ENCODE assay signal across 9 mouse cellular contexts in genomic region chr3:94398943-94399481, GRCm38 (mm10). TPM values are rescaled to one million over a fixed set of nuclear protein-coding genes. Genes with fewer than 3 reads are reported as not detected.
DNase-seq lines count a peak whose midpoint lies in the region; ATAC-seq lines count a peak whose summit lies in the region.
"Had no signal": no experiment of that assay in that cellular context is flagged by ENCODE, and none has a peak within 500 bp of the region (broad histone marks: within the 10 kb centered on the region; RNA-seq: fewer than 3 reads in every experiment).

No protein-coding gene starts in this region.

- peaks cover 86% of the 10 kb centered on the region for H3K27me3 ChIP-seq in heart, embryonic 13.5 days (replicated peaks)
- peaks cover 79% of the 10 kb centered on the region for H3K27me3 ChIP-seq in embryonic facial prominence, embryonic 10.5 days (replicated peaks; ENCODE audit: low read depth, poor library complexity, severe bottlenecking)
- H3K27me3 ChIP-seq in hindbrain, embryonic 14.5 days (ENCODE audit: control insufficient read depth, insufficient read depth, low read length) = peaks cover 10% of the 10 kb centered on the region; the same call in 1 of the 2 replicates
- no peaks in the 10 kb centered on the region; the same call in 1 of the 2 replicates for H3K27me3 ChIP-seq in midbrain, embryonic 11.5 days (ENCODE audit: control insufficient read depth, insufficient read depth, low read length)

- no peak overlapping the region for H3K27ac ChIP-seq in heart, embryonic 13.5 days (replicated peaks)
- no peak overlapping the region; the same call in 1 of the 2 replicates for H3K27ac ChIP-seq in embryonic facial prominence, embryonic 10.5 days (replicated peaks)
- H3K27ac ChIP-seq in hindbrain, embryonic 14.5 days = no peak overlapping the region
- no peak overlapping the region for H3K27ac ChIP-seq in midbrain, embryonic 11.5 days (ENCODE audit: low read depth, low read length)

- no peaks in the 10 kb centered on the region for H3K36me3 ChIP-seq in heart, embryonic 13.5 days
- H3K36me3 ChIP-seq in embryonic facial prominence, embryonic 10.5 days (replicated peaks) = no peaks in the 10 kb centered on the region
- no peaks in the 10 kb centered on the region for H3K36me3 ChIP-seq in hindbrain, embryonic 14.5 days (replicated peaks; ENCODE audit: control insufficient read depth, insufficient read depth)
- H3K36me3 ChIP-seq in midbrain, embryonic 11.5 days (ENCODE audit: control insufficient read depth, insufficient read depth, low read length) = no peaks in the 10 kb centered on the region
- H3K36me3 ChIP-seq: G1E had no signal

- WGBS in heart, embryonic 13.5 days = 3% methylated on average over 20 of the region's 20 CpGs
- 2% methylated on average over 20 of the region's 20 CpGs for WGBS in embryonic facial prominence, embryonic 10.5 days
- 1% methylated on average over 20 of the region's 20 CpGs for WGBS in hindbrain, embryonic 14.5 days
- 2% methylated on average over 19 of the region's 20 CpGs for WGBS in midbrain, embryonic 11.5 days

- peak overlapping the region; percentile 69 for H3K9ac ChIP-seq in heart, embryonic 13.5 days
- H3K9ac ChIP-seq in hindbrain, embryonic 14.5 days = peak overlapping the region; percentile 56
- H3K9ac ChIP-seq in midbrain, embryonic 11.5 days (ENCODE audit: low read length) = peak overlapping the region; percentile 55

- no peak for ATAC-seq in heart, embryonic 13.5 days (ENCODE audit: extremely low read depth, insufficient number of reproducible peaks, low FRiP score, low TSS enrichment)
- ATAC-seq in hindbrain, embryonic 14.5 days (ENCODE audit: low FRiP score) = peak; percentile 67
- peak; percentile 65 for ATAC-seq in midbrain, embryonic 11.5 days (ENCODE audit: low FRiP score)

- H3K4me1 ChIP-seq in heart, embryonic 13.5 days = peaks cover 10% of the 10 kb centered on the region
- H3K4me1 ChIP-seq in embryonic facial prominence, embryonic 10.5 days = peaks cover 38% of the 10 kb centered on the region
- peaks cover 5% of the 10 kb centered on the region for H3K4me1 ChIP-seq in hindbrain, embryonic 14.5 days (replicated peaks; ENCODE audit: control insufficient read depth, insufficient read depth, low read length)
- H3K4me1 ChIP-seq in midbrain, embryonic 11.5 days (ENCODE audit: control insufficient read depth, insufficient read depth, low read length) = peaks cover 8% of the 10 kb centered on the region

- H3K4me2 ChIP-seq in heart, embryonic 13.5 days = peak overlapping the region; percentile 74
- peak overlapping the region; percentile 63 for H3K4me2 ChIP-seq in hindbrain, embryonic 14.5 days (replicated peaks)
- peak overlapping the region; percentile 56 for H3K4me2 ChIP-seq in midbrain, embryonic 11.5 days

- intact Hi-C loops in heart, postnatal 25 days (cut with DNase I) = no loop called here

- H3K4me3 ChIP-seq in heart, embryonic 13.5 days = peak overlapping the region; percentile 44
- peak overlapping the region; percentile 48 for H3K4me3 ChIP-seq in embryonic facial prominence, embryonic 10.5 days
- peak overlapping the region; percentile 32 for H3K4me3 ChIP-seq in hindbrain, embryonic 14.5 days (replicated peaks; ENCODE audit: low read length)
- peak overlapping the region; percentile 31 for H3K4me3 ChIP-seq in midbrain, embryonic 11.5 days (ENCODE audit: low read depth, low read length)

- DNase-seq in heart, postnatal 25 days (ENCODE audit: low spot score) = no peak
- DNase-seq in T-cell, adult 2 months (ENCODE audit: low spot score) = peak; percentile 6
- peak; percentile 54 for DNase-seq in embryonic facial prominence, embryonic 10.5 days (ENCODE audit: low spot score)
- peak; percentile 58 for DNase-seq in hindbrain, embryonic 14.5 days (ENCODE audit: low spot score)
- peak; percentile 95 for DNase-seq in midbrain, embryonic 11.5 days (ENCODE audit: low spot score, missing footprints)
- DNase-seq in thymus, postnatal 10 days (ENCODE audit: low spot score in 2 of 2) = peak; percentile 54 to 58
- no peak for DNase-seq in urinary bladder, postnatal 25 days (ENCODE audit: low spot score)

- no peaks in the 10 kb centered on the region for H3K9me3 ChIP-seq in heart, embryonic 13.5 days
- no peaks in the 10 kb centered on the region for H3K9me3 ChIP-seq in embryonic facial prominence, embryonic 10.5 days
- no peaks in the 10 kb centered on the region for H3K9me3 ChIP-seq in hindbrain, embryonic 14.5 days (ENCODE audit: control insufficient read depth, low read length)
- no peaks in the 10 kb centered on the region for H3K9me3 ChIP-seq in midbrain, embryonic 11.5 days (ENCODE audit: control insufficient read depth, low read length)
- H3K9me3 ChIP-seq: G1E had no signal

RNA-seq across cellular contexts. Expression of gene Lingo4, which starts 0.7 kb away (rescaled TPM):
- 0.08 TPM in 2 replicates for polyA plus RNA-seq in heart, embryonic 13.5 days (2015; fragmentation: Nextera tagmentation; extraction: Ambion mirVana)
- total RNA-seq in heart, postnatal 25 days (2021) = under 1 TPM; 0.06 to 0.08 TPM
- 0.07 and 0.28 TPM in 2 replicates for polyA plus RNA-seq in embryonic facial prominence, embryonic 10.5 days (2016; fragmentation: Nextera tagmentation; extraction: Ambion mirVana)
- 0.94 and 1.1 TPM in 2 replicates for polyA plus RNA-seq in hindbrain, embryonic 14.5 days (2014; fragmentation: Nextera tagmentation; extraction: Ambion mirVana)
- 0.17 and 0.37 TPM in 2 replicates for polyA plus RNA-seq in midbrain, embryonic 11.5 days (2014; fragmentation: Nextera tagmentation; extraction: Ambion mirVana)
- polyA plus RNA-seq: G1E had no signal

RNA-seq across cellular contexts. Expression of gene Tdrkh, which starts 14.1 kb away (rescaled TPM):
- 8.6 and 8.8 TPM in 2 replicates for polyA plus RNA-seq in heart, embryonic 13.5 days (2015; fragmentation: Nextera tagmentation; extraction: Ambion mirVana)
- 1 to 10 TPM; 3.2 to 3.6 TPM for total RNA-seq in heart, postnatal 25 days (2021)
- 14.2 and 16.5 TPM in 2 replicates for polyA plus RNA-seq in embryonic facial prominence, embryonic 10.5 days (2016; fragmentation: Nextera tagmentation; extraction: Ambion mirVana)
- 45.8 and 53.5 TPM in 2 replicates for polyA plus RNA-seq in hindbrain, embryonic 14.5 days (2014; fragmentation: Nextera tagmentation; extraction: Ambion mirVana)
- polyA plus RNA-seq in midbrain, embryonic 11.5 days (2014; fragmentation: Nextera tagmentation; extraction: Ambion mirVana) = 55.3 and 63.2 TPM in 2 replicates
- polyA plus RNA-seq: G1E had no signal

RNA-seq across cellular contexts. Expression of gene Rorc, which starts 26.4 kb away (rescaled TPM):
- 3.3 and 3.6 TPM in 2 replicates for polyA plus RNA-seq in heart, embryonic 13.5 days (2015; fragmentation: Nextera tagmentation; extraction: Ambion mirVana)
- 10 to 100 TPM; 22.3 to 38.7 TPM for total RNA-seq in heart, postnatal 25 days (2021)
- 0.21 and 0.29 TPM in 2 replicates for polyA plus RNA-seq in embryonic facial prominence, embryonic 10.5 days (2016; fragmentation: Nextera tagmentation; extraction: Ambion mirVana)
- polyA plus RNA-seq in hindbrain, embryonic 14.5 days (2014; fragmentation: Nextera tagmentation; extraction: Ambion mirVana) = 0.36 and 0.57 TPM in 2 replicates
- 0.10 and 0.14 TPM in 2 replicates for polyA plus RNA-seq in midbrain, embryonic 11.5 days (2014; fragmentation: Nextera tagmentation; extraction: Ambion mirVana)
- total RNA-seq: G1E had no signal
- polyA plus RNA-seq: G1E had no signal

RNA-seq across cellular contexts. Expression of gene C2cd4d, which starts 36.8 kb away (rescaled TPM):
- polyA plus RNA-seq in heart, embryonic 13.5 days (2015; fragmentation: Nextera tagmentation; extraction: Ambion mirVana) = 0.31 and 0.52 TPM in 2 replicates
- not detected for total RNA-seq in heart, postnatal 25 days (2021)
- 0.30 and 0.31 TPM in 2 replicates for polyA plus RNA-seq in embryonic facial prominence, embryonic 10.5 days (2016; fragmentation: Nextera tagmentation; extraction: Ambion mirVana)
- 2.6 and 4.1 TPM in 2 replicates for polyA plus RNA-seq in hindbrain, embryonic 14.5 days (2014; fragmentation: Nextera tagmentation; extraction: Ambion mirVana)
- polyA plus RNA-seq in midbrain, embryonic 11.5 days (2014; fragmentation: Nextera tagmentation; extraction: Ambion mirVana) = 0.87 and 1.4 TPM in 2 replicates
- polyA plus RNA-seq: G1E had no signal

RNA-seq across cellular contexts. Expression of gene Mrpl9, which starts 44.1 kb away (rescaled TPM):
- polyA plus RNA-seq in heart, embryonic 13.5 days (2015; fragmentation: Nextera tagmentation; extraction: Ambion mirVana) = 59.8 and 62.9 TPM in 2 replicates
- total RNA-seq in heart, postnatal 25 days (2021) = 10 to 100 TPM; 70.7 to 70.9 TPM
- 68.5 and 71.4 TPM in 2 replicates for polyA plus RNA-seq in embryonic facial prominence, embryonic 10.5 days (2016; fragmentation: Nextera tagmentation; extraction: Ambion mirVana)
- 58.4 and 59.9 TPM in 2 replicates for polyA plus RNA-seq in hindbrain, embryonic 14.5 days (2014; fragmentation: Nextera tagmentation; extraction: Ambion mirVana)
- 71.1 and 73.3 TPM in 2 replicates for polyA plus RNA-seq in midbrain, embryonic 11.5 days (2014; fragmentation: Nextera tagmentation; extraction: Ambion mirVana)

Comparison
In these comparisons a context has a peak if more than half of its experiments do, and no peak if none do; other contexts are left out.
1. DNase-seq: peak in T-cell, adult 2 months (single experiment), embryonic facial prominence, embryonic 10.5 days (single experiment), hindbrain, embryonic 14.5 days (single experiment), midbrain, embryonic 11.5 days (single experiment) and thymus, postnatal 10 days (2 of 2); none in heart, postnatal 25 days (single experiment) and urinary bladder, postnatal 25 days (single experiment).
2. Peak in every context shown above with its lines, with median percentiles within 50 percentile points of each other: H3K4me2 ChIP-seq, H3K4me3 ChIP-seq and H3K9ac ChIP-seq.